Mouse (Mus musculus): ENCODE data around the gene Acrbp. TPM values are rescaled to one million over a fixed set of nuclear protein-coding genes. Genes with fewer than 3 reads are reported as not detected.

The Acrbp gene
- polyA plus RNA-seq, 1 experiment from 2014 or later = 11.7 TPM

- ATAC-seq (ENCODE audit: insufficient read depth, low FRiP score, low TSS enrichment) (no peak), DNase-seq (ENCODE audit: low spot score) (peak; percentile 46)
- Histone ChIP-seq H3K4me2 (ENCODE audit: low read depth) (peak overlapping the region; percentile 65), H3K27ac (ENCODE audit: low read depth, low read length) (peak overlapping the region; percentile 63), H3K27me3 (ENCODE audit: control insufficient read depth, insufficient read depth, low read length) (no peaks in the 10 kb centered on the region), H3K9ac (ENCODE audit: low read length) (peak overlapping the region; percentile 37), H3K4me3 (ENCODE audit: low read depth, low read length) (peak overlapping the region; percentile 95), H3K36me3 (ENCODE audit: control insufficient read depth, insufficient read depth, low read length) (peaks cover 29% of the 10 kb centered on the region), H3K9me3 (ENCODE audit: control insufficient read depth, low read length) (no peaks in the 10 kb centered on the region), H3K4me1 (ENCODE audit: control insufficient read depth, insufficient read depth, low read length) (peaks cover 27% of the 10 kb centered on the region)
- WGBS = 43% methylated on average over 5 of the region's 5 CpGs
Observed at GRCm38 (mm10) chr6:125099421-125099971, 50.0 kb downstream of the Acrbp start.

GRCm38 (mm10) chr6:125101444-125101843 lies 52.0 kb downstream of the Acrbp start:
- Histone ChIP-seq H3K9ac (ENCODE audit: low read length) (no peak overlapping the region), H3K27me3 (ENCODE audit: control insufficient read depth, insufficient read depth, low read length) (no peaks in the 10 kb centered on the region), H3K36me3 (ENCODE audit: control insufficient read depth, insufficient read depth, low read length) (peaks cover 42% of the 10 kb centered on the region), H3K4me2 (ENCODE audit: low read depth) (no peak overlapping the region), H3K27ac (ENCODE audit: low read depth, low read length) (no peak overlapping the region), H3K4me3 (ENCODE audit: low read depth, low read length) (no peak overlapping the region), H3K4me1 (ENCODE audit: control insufficient read depth, insufficient read depth, low read length) (peaks cover 27% of the 10 kb centered on the region), H3K9me3 (ENCODE audit: control insufficient read depth, low read length) (no peaks in the 10 kb centered on the region)
- 90% methylated on average over 9 of the region's 9 CpGs for WGBS
- DNase-seq (ENCODE audit: low spot score) (no peak), ATAC-seq (ENCODE audit: insufficient read depth, low FRiP score, low TSS enrichment) (no peak)

- no peak overlapping the region for H3K4me2 ChIP-seq (ENCODE audit: low read depth)
- peaks cover 10% of the 10 kb centered on the region for H3K4me1 ChIP-seq (ENCODE audit: control insufficient read depth, insufficient read depth, low read length)
- H3K9me3 ChIP-seq (ENCODE audit: control insufficient read depth, low read length) = no peaks in the 10 kb centered on the region
- H3K27me3 ChIP-seq (ENCODE audit: control insufficient read depth, insufficient read depth, low read length) = no peaks in the 10 kb centered on the region
- H3K9ac ChIP-seq (ENCODE audit: low read length) = no peak overlapping the region
- DNase-seq (ENCODE audit: low spot score) (no peak), ATAC-seq (ENCODE audit: insufficient read depth, low FRiP score, low TSS enrichment) (no peak)
- no peak overlapping the region for H3K27ac ChIP-seq (ENCODE audit: low read depth, low read length)
- H3K4me3 ChIP-seq (ENCODE audit: low read depth, low read length) = no peak overlapping the region
- WGBS = 92% methylated on average over 4 of the region's 4 CpGs
- peaks cover 70% of the 10 kb centered on the region for H3K36me3 ChIP-seq (ENCODE audit: control insufficient read depth, insufficient read depth, low read length)
Observed at GRCm38 (mm10) chr6:125104223-125104622, 54.7 kb downstream of the Acrbp start.

GRCm38 (mm10) chr6:125107705-125108104 lies 58.2 kb downstream of the Acrbp start:
- H3K27me3 ChIP-seq (ENCODE audit: control insufficient read depth, insufficient read depth, low read length) = no peaks in the 10 kb centered on the region
- H3K27ac ChIP-seq (ENCODE audit: low read depth, low read length) = no peak overlapping the region
- H3K36me3 ChIP-seq (ENCODE audit: control insufficient read depth, insufficient read depth, low read length) = peaks cover 78% of the 10 kb centered on the region
- H3K4me2 ChIP-seq (ENCODE audit: low read depth) = no peak overlapping the region
- H3K9ac ChIP-seq (ENCODE audit: low read length) = no peak overlapping the region
- H3K4me1 ChIP-seq (ENCODE audit: control insufficient read depth, insufficient read depth, low read length) = no peaks in the 10 kb centered on the region
- DNase-seq (ENCODE audit: low spot score) (no peak), ATAC-seq (ENCODE audit: insufficient read depth, low FRiP score, low TSS enrichment) (no peak)
- WGBS = 92% methylated on average over 2 of the region's 2 CpGs
- no peak overlapping the region for H3K4me3 ChIP-seq (ENCODE audit: low read depth, low read length)
- H3K9me3 ChIP-seq (ENCODE audit: control insufficient read depth, low read length) = no peaks in the 10 kb centered on the region

GRCm38 (mm10) chr6:125109371-125109770 lies 59.9 kb downstream of the Acrbp start:
- Histone ChIP-seq H3K4me2 (ENCODE audit: low read depth) (no peak overlapping the region), H3K27me3 (ENCODE audit: control insufficient read depth, insufficient read depth, low read length) (no peaks in the 10 kb centered on the region), H3K4me1 (ENCODE audit: control insufficient read depth, insufficient read depth, low read length) (no peaks in the 10 kb centered on the region), H3K36me3 (ENCODE audit: control insufficient read depth, insufficient read depth, low read length) (peaks cover 77% of the 10 kb centered on the region), H3K9ac (ENCODE audit: low read length) (no peak overlapping the region), H3K27ac (ENCODE audit: low read depth, low read length) (no peak overlapping the region), H3K9me3 (ENCODE audit: control insufficient read depth, low read length) (no peaks in the 10 kb centered on the region), H3K4me3 (ENCODE audit: low read depth, low read length) (no peak overlapping the region)
- 86% methylated on average over 14 of the region's 14 CpGs for WGBS
- ATAC-seq (ENCODE audit: insufficient read depth, low FRiP score, low TSS enrichment) = no peak
- DNase-seq (ENCODE audit: low spot score) = no peak

GRCm38 (mm10) chr6:125110927-125111326 lies 61.4 kb downstream of the Acrbp start:
- Histone ChIP-seq H3K9ac (ENCODE audit: low read length) (no peak overlapping the region), H3K27me3 (ENCODE audit: control insufficient read depth, insufficient read depth, low read length) (no peaks in the 10 kb centered on the region), H3K27ac (ENCODE audit: low read depth, low read length) (no peak overlapping the region), H3K4me1 (ENCODE audit: control insufficient read depth, insufficient read depth, low read length) (no peaks in the 10 kb centered on the region), H3K4me3 (ENCODE audit: low read depth, low read length) (no peak overlapping the region), H3K36me3 (ENCODE audit: control insufficient read depth, insufficient read depth, low read length) (peaks cover 66% of the 10 kb centered on the region), H3K9me3 (ENCODE audit: control insufficient read depth, low read length) (no peaks in the 10 kb centered on the region), H3K4me2 (ENCODE audit: low read depth) (no peak overlapping the region)
- no peak for ATAC-seq (ENCODE audit: insufficient read depth, low FRiP score, low TSS enrichment)
- 94% methylated on average over 7 of the region's 7 CpGs for WGBS
- DNase-seq (ENCODE audit: low spot score) = peak; percentile 45

- H3K27me3 ChIP-seq (ENCODE audit: control insufficient read depth, insufficient read depth, low read length) = no peaks in the 10 kb centered on the region
- H3K36me3 ChIP-seq (ENCODE audit: control insufficient read depth, insufficient read depth, low read length) = peaks cover 60% of the 10 kb centered on the region
- no peak overlapping the region for H3K4me3 ChIP-seq (ENCODE audit: low read depth, low read length)
- H3K4me1 ChIP-seq (ENCODE audit: control insufficient read depth, insufficient read depth, low read length) = no peaks in the 10 kb centered on the region
- ATAC-seq (ENCODE audit: insufficient read depth, low FRiP score, low TSS enrichment) = no peak
- H3K9me3 ChIP-seq (ENCODE audit: control insufficient read depth, low read length) = no peaks in the 10 kb centered on the region
- H3K4me2 ChIP-seq (ENCODE audit: low read depth) = no peak overlapping the region
- H3K27ac ChIP-seq (ENCODE audit: low read depth, low read length) = no peak overlapping the region
- 96% methylated on average over 11 of the region's 11 CpGs for whole genome bisulfite sequencing
- no peak overlapping the region for H3K9ac ChIP-seq (ENCODE audit: low read length)
- no peak for DNase-seq (ENCODE audit: low spot score)
Observed at GRCm38 (mm10) chr6:125112553-125112952, 63.1 kb downstream of the Acrbp start.

Small RNA genes lying within 50 kb of the gene (microRNA-seq; reads per million reads assigned to microRNA genes)
- not detected for gene Mir7045

Other genes starting within 250 kb of the Acrbp start
- gene Spsb2, start 241.0 kb upstream of the Acrbp start, polyA plus RNA-seq (2014; fragmentation: Nextera tagmentation; extraction: Ambion mirVana) = 6.3 and 6.9 TPM in 2 replicates
- gene Tpi1, start 235.4 kb upstream of the Acrbp start, polyA plus RNA-seq (2014; fragmentation: Nextera tagmentation; extraction: Ambion mirVana) = 622 and 634 TPM in 2 replicates
- gene Usp5, start 220.2 kb upstream of the Acrbp start, polyA plus RNA-seq (2014; fragmentation: Nextera tagmentation; extraction: Ambion mirVana) = 162 and 174 TPM in 2 replicates
- 190 and 195 TPM in 2 replicates for gene Cdca3, start 220.1 kb upstream of the Acrbp start, polyA plus RNA-seq (2014; fragmentation: Nextera tagmentation; extraction: Ambion mirVana)
- gene Gnb3, start 209.4 kb upstream of the Acrbp start, polyA plus RNA-seq (2014; fragmentation: Nextera tagmentation; extraction: Ambion mirVana) = 0.22 and 0.29 TPM in 2 replicates
- gene P3h3, start 191.9 kb upstream of the Acrbp start, polyA plus RNA-seq (2014; fragmentation: Nextera tagmentation; extraction: Ambion mirVana) = 14.6 and 16.9 TPM in 2 replicates
- 2.3 TPM in 2 replicates for gene Gpr162, start 185.7 kb upstream of the Acrbp start, polyA plus RNA-seq (2014; fragmentation: Nextera tagmentation; extraction: Ambion mirVana)
- 0.07 TPM in 1 of 2 replicates, not detected in the other for gene Cd4, start 161.5 kb upstream of the Acrbp start, polyA plus RNA-seq (2014; fragmentation: Nextera tagmentation; extraction: Ambion mirVana)
- gene Lag3, start 138.0 kb upstream of the Acrbp start, polyA plus RNA-seq (2014; fragmentation: Nextera tagmentation; extraction: Ambion mirVana) = 1.4 and 1.7 TPM in 2 replicates
- gene Ptms, start 129.6 kb upstream of the Acrbp start, polyA plus RNA-seq (2014; fragmentation: Nextera tagmentation; extraction: Ambion mirVana) = 345 and 381 TPM in 2 replicates
- gene Mlf2, start 118.3 kb upstream of the Acrbp start, polyA plus RNA-seq (2014; fragmentation: Nextera tagmentation; extraction: Ambion mirVana) = 468 and 513 TPM in 2 replicates
- 110 and 118 TPM in 2 replicates for gene Cops7a, start 84.2 kb upstream of the Acrbp start, polyA plus RNA-seq (2014; fragmentation: Nextera tagmentation; extraction: Ambion mirVana)
- gene Pianp, start 53.0 kb upstream of the Acrbp start, polyA plus RNA-seq (2014; fragmentation: Nextera tagmentation; extraction: Ambion mirVana) = 1.7 and 2.6 TPM in 2 replicates
- gene Zfp384, start 40.5 kb upstream of the Acrbp start, polyA plus RNA-seq (2014; fragmentation: Nextera tagmentation; extraction: Ambion mirVana) = 9.7 and 10.2 TPM in 2 replicates
- gene Ing4, start 9.9 kb upstream of the Acrbp start, polyA plus RNA-seq (2014; fragmentation: Nextera tagmentation; extraction: Ambion mirVana) = 130 and 132 TPM in 2 replicates
- gene Lpar5, start 18.2 kb downstream of the Acrbp start, polyA plus RNA-seq (2014; fragmentation: Nextera tagmentation; extraction: Ambion mirVana) = 0.34 and 0.57 TPM in 2 replicates
- 117 and 123 TPM in 2 replicates for gene Chd4, start 46.3 kb downstream of the Acrbp start, polyA plus RNA-seq (2014; fragmentation: Nextera tagmentation; extraction: Ambion mirVana)
- 62.7 and 63.4 TPM in 2 replicates for gene Nop2, start 82.2 kb downstream of the Acrbp start, polyA plus RNA-seq (2014; fragmentation: Nextera tagmentation; extraction: Ambion mirVana)
- gene Iffo1, start 95.6 kb downstream of the Acrbp start, polyA plus RNA-seq (2014; fragmentation: Nextera tagmentation; extraction: Ambion mirVana) = 13.8 and 16.5 TPM in 2 replicates
- 2,338 and 2,354 TPM in 2 replicates for gene Gapdh, start 116.8 kb downstream of the Acrbp start, polyA plus RNA-seq (2014; fragmentation: Nextera tagmentation; extraction: Ambion mirVana)
- 137 and 139 TPM in 2 replicates for gene Ncapd2, start 142.0 kb downstream of the Acrbp start, polyA plus RNA-seq (2014; fragmentation: Nextera tagmentation; extraction: Ambion mirVana)
- 178 and 192 TPM in 2 replicates for gene Mrpl51, start 142.1 kb downstream of the Acrbp start, polyA plus RNA-seq (2014; fragmentation: Nextera tagmentation; extraction: Ambion mirVana)
- gene Vamp1, start 165.9 kb downstream of the Acrbp start, polyA plus RNA-seq (2014; fragmentation: Nextera tagmentation; extraction: Ambion mirVana) = 2.2 and 2.5 TPM in 2 replicates
- 1.2 and 1.7 TPM in 2 replicates for gene Tapbpl, start 182.2 kb downstream of the Acrbp start, polyA plus RNA-seq (2014; fragmentation: Nextera tagmentation; extraction: Ambion mirVana)
- 0.77 and 1.3 TPM in 2 replicates for gene Cd27, start 187.3 kb downstream of the Acrbp start, polyA plus RNA-seq (2014; fragmentation: Nextera tagmentation; extraction: Ambion mirVana)
- 0.15 TPM in 1 of 2 replicates, not detected in the other for gene Tuba3a, start 236.4 kb downstream of the Acrbp start, polyA plus RNA-seq (2014; fragmentation: Nextera tagmentation; extraction: Ambion mirVana)